Mouse (Mus musculus) NIH3T3 (cell line): ENCODE measurements around the gene Arhgef40.
A peak's percentile ranks its signal among the peaks of the same experiment; 100 is the strongest.

Source experiments
- DNase-seq: peaks from one replicate; pipeline ENCODE4 v3.0.0-alpha.2; 2012; ENCODE audit warnings: low read depth

The Arhgef40 gene

GRCm38 (mm10) chr14:52003981-52004495 is 19.5 kb downstream of the Arhgef40 start:
- peak; percentile 45 for DNase-seq

GRCm38 (mm10) chr14:52005141-52005540 is 20.6 kb downstream of the Arhgef40 start:
- no peak for DNase-seq

- no peak for DNase-seq
Observed at GRCm38 (mm10) chr14:52005616-52006015, 21.1 kb downstream of the Arhgef40 start.

DNA sequence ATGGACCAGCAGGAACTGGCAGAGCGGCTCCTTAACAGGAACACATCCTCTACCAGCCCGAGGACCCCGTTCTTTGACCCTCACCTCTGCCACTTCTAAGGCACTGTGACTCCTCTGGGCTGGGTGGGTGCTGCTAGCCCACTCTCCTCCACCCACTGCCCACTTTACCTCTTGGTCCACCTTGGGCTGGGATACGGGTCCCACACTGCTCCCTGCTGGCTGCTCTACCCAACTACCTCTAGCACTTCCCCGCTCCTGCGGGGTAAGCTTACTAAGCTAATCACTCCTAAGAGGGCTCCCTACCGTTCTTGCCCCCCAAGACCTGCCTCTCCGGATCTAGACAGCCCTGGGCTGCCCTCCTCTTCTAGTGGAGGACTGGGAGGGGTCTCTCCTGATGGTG is 21.7 kb downstream of the Arhgef40 start:
- peak; percentile 37 for DNase-seq

DNA sequence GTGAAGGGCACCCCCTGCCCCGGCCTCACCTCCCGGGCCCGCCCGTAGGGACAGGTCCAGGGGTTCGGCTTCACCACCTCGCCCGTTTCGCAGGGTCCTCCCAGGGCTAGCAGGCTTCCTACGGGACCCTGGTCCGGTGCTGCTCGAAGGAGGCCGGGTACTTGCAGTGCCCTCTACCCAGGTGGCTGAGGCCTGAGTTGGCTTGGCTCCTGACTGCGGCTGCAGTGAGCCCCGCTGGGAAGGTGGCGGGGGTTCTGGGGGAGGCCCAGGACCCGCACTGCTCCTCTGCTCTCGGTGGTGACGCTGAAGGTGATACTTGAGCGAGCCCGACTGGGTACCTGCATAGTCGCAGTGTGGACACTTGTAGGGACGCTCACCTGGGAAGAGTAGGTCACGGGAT is 22.3 kb downstream of the Arhgef40 start:
- DNase-seq: no peak

GRCm38 (mm10) chr14:52008321-52009203 is 24.0 kb downstream of the Arhgef40 start:
- peak; percentile 90 for DNase-seq

GRCm38 (mm10) chr14:52009361-52009760 is 24.8 kb downstream of the Arhgef40 start:
- no peak for DNase-seq

DNA sequence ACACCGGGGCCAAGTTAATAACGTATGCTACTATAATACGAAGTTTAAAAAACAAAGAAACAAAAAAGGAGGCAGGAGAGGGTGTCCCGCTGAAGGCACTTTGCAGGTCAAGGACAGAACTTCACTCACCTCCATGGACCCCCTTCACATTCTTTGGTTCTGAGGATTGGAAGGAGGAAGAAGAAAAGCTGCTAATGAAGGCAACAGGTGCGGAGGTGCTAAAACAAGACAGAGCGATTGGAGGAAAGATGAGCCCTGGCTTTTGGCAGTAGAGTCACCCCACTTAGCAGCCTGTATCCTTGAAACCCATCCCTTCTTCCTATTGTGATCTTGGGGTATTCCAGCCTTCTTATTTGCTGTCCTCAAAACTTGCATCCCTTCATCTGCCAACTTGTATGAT is 25.3 kb downstream of the Arhgef40 start:
- no peak for DNase-seq

DNA sequence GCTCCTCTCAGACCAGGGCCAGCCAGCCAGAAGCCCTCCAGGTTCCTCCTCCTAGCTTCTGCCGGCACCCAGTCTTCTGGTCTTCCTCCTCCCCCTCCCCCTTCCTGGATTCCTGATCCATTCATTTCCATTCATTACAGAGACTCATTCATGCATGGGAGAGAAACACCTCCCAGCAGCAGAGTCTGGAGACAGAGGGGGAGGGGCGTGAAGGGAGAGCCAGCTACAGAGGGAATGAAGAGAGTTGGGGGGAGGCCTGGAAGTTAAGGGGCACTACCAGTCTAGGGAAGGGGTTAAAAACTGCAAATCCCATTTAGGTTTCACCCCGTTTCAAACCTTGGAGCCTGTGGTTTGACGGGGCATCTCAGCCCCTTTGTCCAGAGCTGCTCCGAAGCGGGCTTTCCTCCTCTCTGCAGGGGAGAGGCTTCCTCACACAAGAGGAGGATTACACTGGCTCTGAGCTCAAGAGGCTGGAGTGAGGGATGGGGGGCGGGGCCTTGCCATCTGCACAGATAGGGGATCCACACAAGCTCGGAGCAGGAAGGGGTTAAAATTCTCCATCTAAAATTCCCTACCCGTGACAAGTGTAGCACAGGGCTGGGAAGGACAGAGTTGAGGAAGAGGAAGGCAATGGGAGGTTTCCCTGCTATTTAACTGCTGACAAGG is 26.1 kb downstream of the Arhgef40 start:
- no peak for DNase-seq

GRCm38 (mm10) chr14:52011683-52012082 is 27.2 kb downstream of the Arhgef40 start:
- DNase-seq: peak; percentile 46

DNA sequence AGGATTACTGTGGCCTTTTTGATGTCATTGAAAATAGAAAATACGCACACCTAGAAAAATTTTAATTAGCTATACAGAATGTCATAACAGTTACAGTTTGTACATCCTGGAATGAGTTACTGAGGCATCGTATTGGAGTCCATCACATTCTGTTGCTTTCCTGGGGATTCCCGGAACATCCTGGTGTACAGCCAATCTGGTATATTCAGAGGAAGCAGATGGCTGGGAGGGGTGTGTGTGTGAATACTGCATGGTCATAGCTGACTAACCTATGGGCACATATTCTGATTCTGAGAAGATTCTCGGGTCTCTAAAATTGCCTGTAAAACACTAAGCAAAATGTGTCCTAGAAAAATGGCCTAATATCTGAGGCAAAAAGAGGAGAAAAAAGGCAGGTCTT is 27.6 kb downstream of the Arhgef40 start:
- DNase-seq: peak; percentile 49

DNA sequence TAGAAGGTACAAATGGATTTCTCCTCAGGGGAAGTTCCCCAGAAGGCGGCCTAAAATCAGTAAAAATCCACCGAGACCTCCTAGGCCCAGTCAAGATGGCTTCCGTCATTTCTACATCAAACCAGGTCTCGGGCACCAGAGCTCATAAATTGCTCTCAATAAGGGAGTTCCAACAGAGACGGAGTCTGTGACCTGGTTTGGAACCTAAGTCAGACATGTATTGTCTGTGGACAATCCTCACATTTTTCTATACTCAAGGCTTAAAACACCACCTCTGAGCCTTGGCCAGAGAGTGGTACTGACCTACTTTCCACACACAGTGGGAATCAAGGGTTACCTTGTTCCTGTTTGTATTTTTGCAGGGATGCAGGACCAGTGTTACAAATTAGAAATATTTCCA is 28.0 kb downstream of the Arhgef40 start:
- no peak for DNase-seq

- no peak for DNase-seq
Observed at GRCm38 (mm10) chr14:52013021-52013610, 28.6 kb downstream of the Arhgef40 start.

DNA sequence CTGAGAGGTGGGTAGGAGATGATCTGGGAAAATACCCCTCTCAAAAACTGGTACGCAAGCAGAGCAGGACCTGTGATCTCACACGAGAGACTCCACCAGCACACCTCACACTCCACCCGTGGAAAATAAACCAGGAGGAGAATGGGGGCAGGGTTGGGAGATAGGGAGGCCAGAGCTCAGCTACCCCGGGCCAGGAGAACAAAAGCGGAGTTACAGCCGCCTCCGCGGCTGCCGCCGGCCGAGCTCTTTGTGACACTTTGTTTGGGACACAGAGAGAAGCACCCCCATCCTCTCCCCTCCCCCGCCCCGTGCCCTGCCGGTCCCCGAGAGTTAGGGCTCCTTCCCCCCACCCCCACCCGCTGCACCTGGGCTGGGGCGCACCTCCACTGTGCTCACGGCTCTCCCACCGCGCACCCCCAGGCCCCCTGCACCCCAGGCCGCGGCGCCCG is 29.3 kb downstream of the Arhgef40 start:
- DNase-seq: peak; percentile 12

GRCm38 (mm10) chr14:52014271-52014760 is 29.8 kb downstream of the Arhgef40 start:
- DNase-seq: no peak

GRCm38 (mm10) chr14:52014761-52015311 is 30.3 kb downstream of the Arhgef40 start:
- DNase-seq: peak; percentile 71

GRCm38 (mm10) chr14:52015445-52016100 is 31.1 kb downstream of the Arhgef40 start, which contains the start of gene Tmem253:
Tmem253 (plus strand) TSS chr14:52015658.
- DNase-seq: no peak

GRCm38 (mm10) chr14:52016625-52017405 is 32.3 kb downstream of the Arhgef40 start:
- DNase-seq: no peak

- no peak for DNase-seq
Observed at GRCm38 (mm10) chr14:52017662-52018061, 33.1 kb downstream of the Arhgef40 start.

DNA sequence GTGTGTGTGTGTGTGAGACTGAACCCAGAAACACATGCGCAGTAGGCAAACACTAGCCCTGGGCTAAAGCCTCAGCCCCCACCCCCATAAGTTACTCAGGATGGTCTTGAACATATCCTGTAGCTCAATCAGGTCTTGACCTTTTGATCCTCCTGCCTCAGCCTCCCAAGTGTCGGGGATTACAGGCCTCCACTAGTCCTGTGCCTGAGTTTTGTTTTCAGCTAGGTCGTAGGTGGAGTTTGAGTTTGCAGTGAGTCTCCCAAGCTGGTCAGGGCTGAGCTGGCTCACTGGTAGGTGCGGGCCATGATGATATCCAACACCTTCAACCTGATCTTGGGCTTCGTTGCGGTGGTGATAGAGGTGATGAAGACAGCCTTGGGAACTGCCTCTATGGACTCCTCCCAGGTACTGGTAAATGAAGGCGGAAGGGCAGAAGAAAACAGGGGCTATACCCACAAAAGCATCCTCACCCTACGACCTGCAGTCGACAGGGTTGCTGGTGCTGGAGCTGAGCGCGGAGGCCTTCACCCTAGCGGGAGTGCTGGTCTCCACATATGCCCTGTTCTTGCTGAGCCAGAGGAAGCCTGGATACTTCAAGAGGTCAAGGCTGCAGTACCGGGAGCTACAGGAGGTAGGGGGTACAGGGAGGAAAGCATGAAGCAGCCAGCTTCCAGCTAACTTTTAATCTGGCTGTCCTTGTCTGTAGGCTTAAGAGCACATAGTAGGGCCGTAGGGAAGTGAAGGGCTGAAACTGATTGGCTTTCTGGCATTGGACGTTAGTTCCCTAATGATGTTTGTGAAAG is 33.9 kb downstream of the Arhgef40 start:
- DNase-seq: no peak
